Mouse (Mus musculus) ES-E14 (cell line): ENCODE results near the gene Lrrd1. TPM values are rescaled to one million over a fixed set of nuclear protein-coding genes. Genes with fewer than 3 reads are reported as not detected.
"Not testable (repeated sequence)": the region's sequence is repeated elsewhere in the genome, so short reads cannot be mapped to it uniquely, and the experiment has no call there.

Experiments used
- DNase-seq: peaks from one replicate; pipeline ENCODE4 v3.0.0-alpha.2; 2013; ENCODE audit warnings: low read depth, low spot score
- H3K27ac ChIP-seq: 2 replicates; pipeline ENCODE4 v1.5.1; 2012; ENCODE audit warnings: low read depth, mild to moderate bottlenecking, low read length, moderate library complexity, mixed read lengths; ENCODE audit not compliant: poor library complexity, insufficient read depth, severe bottlenecking
- H3K36me3 ChIP-seq: 2 replicates; pipeline ENCODE4 v1.6.1; 2012; ENCODE audit warnings: mild to moderate bottlenecking, low read length, moderate library complexity, mixed read lengths; ENCODE audit not compliant: control insufficient read depth, poor library complexity, insufficient read depth, severe bottlenecking
- H3K4me1 ChIP-seq, 2 experiments: fragments of 150-350 bp in 1 of 2; sonication (generic) in 1 of 2; 2 replicates each; pipeline ENCODE4 v1.6.1; 2012; ENCODE audit warnings: low read length in 2 of 2, mild to moderate bottlenecking in 1 of 2, mixed read lengths in 1 of 2; ENCODE audit not compliant: control insufficient read depth in 2 of 2, insufficient read depth in 2 of 2, poor library complexity in 1 of 2
- H3K4me3 ChIP-seq, 2 experiments: fragments of 150-350 bp in 1 of 2; sonication (generic) in 1 of 2; 2 replicates each; pipeline ENCODE4 v1.5.1; 2012; ENCODE audit warnings: low read length in 2 of 2, low read depth in 1 of 2, mild to moderate bottlenecking in 1 of 2, mixed read lengths in 1 of 2; ENCODE audit not compliant: insufficient read depth in 1 of 2, poor library complexity in 1 of 2, severe bottlenecking in 1 of 2
- H3K9ac ChIP-seq: 2 replicates; pipeline ENCODE4 v1.6.1; 2012; ENCODE audit warnings: low read depth, mild to moderate bottlenecking, low read length, mixed read lengths; ENCODE audit not compliant: poor library complexity, insufficient read depth, severe bottlenecking
- H3K9me3 ChIP-seq: fragments of 150-350 bp; sonication (generic); 2 replicates; pipeline ENCODE4 v1.6.1; 2012; ENCODE audit warnings: low read depth, mild to moderate bottlenecking, low read length; ENCODE audit not compliant: control insufficient read depth, insufficient read depth
- CHD2 ChIP-seq: IDR thresholded peaks from 2 replicates; pipeline ENCODE4 v1.6.1; 2014; ENCODE audit warnings: mild to moderate bottlenecking, low read depth, low read length, inconsistent platforms
- HCFC1 ChIP-seq: IDR thresholded peaks from 2 replicates; pipeline ENCODE4 v1.6.1; 2012; ENCODE audit warnings: low read length, inconsistent platforms, borderline replicate concordance; ENCODE audit not compliant: insufficient read depth
- MAFK ChIP-seq: IDR thresholded peaks from 2 replicates; pipeline ENCODE4 v1.6.1; 2014; ENCODE audit warnings: mild to moderate bottlenecking, low read depth, low read length, inconsistent platforms; ENCODE audit not compliant: insufficient read depth
- ZC3H11A ChIP-seq: IDR thresholded peaks from 2 replicates; pipeline ENCODE4 v1.6.1; 2012; ENCODE audit warnings: low read depth, mild to moderate bottlenecking, inconsistent platforms, low read length, borderline replicate concordance
- ZNF384 ChIP-seq: IDR thresholded peaks from 2 replicates; pipeline ENCODE4 v1.6.1; 2012; ENCODE audit warnings: low read depth, low read length, inconsistent platforms
- in situ Hi-C, 2 experiments: fragments of 600-800 bp; cut with MboI; formaldehyde crosslinking; loops; one replicate each; pipeline ENCODE4 v1.15.1; 2025; ENCODE audit warnings: low sequenced_read_pairs in 2 of 2, inconsistent platforms in 1 of 2; ENCODE audit not compliant: unreplicated experiment in 2 of 2
- total RNA-seq: library from RNA; depleted of rRNA; stranded (reverse); fragments of 300-350 nt; gene quantifications from 2 replicates; pipeline ENCODE4 v1.2.3, GENCODE M21; 2012

The Lrrd1 gene
- total RNA-seq, 1 experiment, result 0.09 TPM

- no peak for DNase-seq
- no peak for TF ChIP-seq CHD2
- TF ChIP-seq MAFK, result no peak
- no peak for TF ChIP-seq ZC3H11A
- no peak for TF ChIP-seq ZNF384
- TF ChIP-seq HCFC1, result no peak
- Histone ChIP-seq H3K4me3 (no peak overlapping the region), H3K9me3 (0 out of 2 replicates have a peak, but pooled peaks cover 2% of the 10 kb centered on the region), H3K27ac (no peak overlapping the region), H3K9ac (no peak overlapping the region), H3K4me1 (no peaks in the 10 kb centered on the region), H3K36me3 (peaks cover 4% of the 10 kb centered on the region)
- in situ Hi-C loops, result no loop called here
Measured at GRCm38 (mm10) chr5:3834107-3834506, 10.9 kb upstream of the Lrrd1 start.

GRCm38 (mm10) chr5:3870161-3870560 lies 25.2 kb downstream of the Lrrd1 start:
- in situ Hi-C loops, result no loop called here
- no peaks in the 10 kb centered on the region for H3K9me3 ChIP-seq
- H3K4me3 ChIP-seq, result no peak overlapping the region
- H3K9ac ChIP-seq, result no peak overlapping the region
- no peaks in the 10 kb centered on the region for H3K36me3 ChIP-seq
- H3K4me1 ChIP-seq, result peaks cover 4 to 6% of the 10 kb centered on the region in 2 experiments; a peak in 3 of 4 replicates
- no peak overlapping the region for H3K27ac ChIP-seq
- DNase-seq, result no peak
- TF ChIP-seq HCFC1 (no peak), ZNF384 (no peak), CHD2 (no peak), MAFK (no peak), ZC3H11A (no peak)

- H3K9ac ChIP-seq, result no peak overlapping the region
- H3K4me1 ChIP-seq, result peaks cover 4 to 6% of the 10 kb centered on the region in 2 experiments; a peak in 3 of 4 replicates
- DNase-seq, result peak; percentile 83
- no peak overlapping the region for H3K4me3 ChIP-seq
- H3K27ac ChIP-seq, result peak overlapping the region; percentile 62; the same call in 1 of the 2 replicates
- in situ Hi-C loops, result no loop called here
- H3K9me3 ChIP-seq, result no peaks in the 10 kb centered on the region
- H3K36me3 ChIP-seq, result no peaks in the 10 kb centered on the region
- TF ChIP-seq MAFK (no peak), ZNF384 (no peak), ZC3H11A (no peak), CHD2 (peak; percentile 60; the same call in 1 of the 2 replicates)
Measured at GRCm38 (mm10) chr5:3872348-3872747, 27.4 kb downstream of the Lrrd1 start.

- Histone ChIP-seq H3K9me3 (no peaks in the 10 kb centered on the region), H3K4me3 (no peak overlapping the region), H3K9ac (no peak overlapping the region), H3K36me3 (no peaks in the 10 kb centered on the region), H3K4me1 (peaks cover 4 to 6% of the 10 kb centered on the region in 2 experiments; a peak in 3 of 4 replicates), H3K27ac (no peak overlapping the region)
- TF ChIP-seq HCFC1 (no peak), MAFK (0 out of 2 replicates have a peak, but pooled peaks have one; percentile 42), ZC3H11A (no peak), CHD2 (no peak), ZNF384 (no peak)
- no peak for DNase-seq
- in situ Hi-C loops, result no loop called here
Measured at GRCm38 (mm10) chr5:3873485-3873884, 28.5 kb downstream of the Lrrd1 start.

GRCm38 (mm10) chr5:3886862-3887261 lies 41.9 kb downstream of the Lrrd1 start:
- H3K4me3 ChIP-seq, H3K27ac ChIP-seq, H3K9me3 ChIP-seq, DNase-seq, H3K4me1 ChIP-seq, H3K9ac ChIP-seq, in situ Hi-C loops, H3K36me3 ChIP-seq: not testable (repeated sequence)
